Mouse (Mus musculus) liver, adult 2 months (tissue): ENCODE data around the gene Lrrc3c.

Source experiments
- CTCF ChIP-seq: fragments of 200-500 bp; IDR thresholded peaks from 2 replicates; pipeline ENCODE4 v1.5.1; 2011; ENCODE audit warnings: low read depth, low read length, control low read depth
- POLR2A ChIP-seq: fragments of 200-500 bp; IDR thresholded peaks from 2 replicates; pipeline ENCODE4 v1.6.1; 2011; ENCODE audit warnings: low read length, control low read depth; ENCODE audit not compliant: insufficient read depth; ENCODE audit errors: extremely low read depth

- TF ChIP-seq CTCF (no peak), POLR2A (no peak)
Measured at GRCm38 (mm10) chr11:98563921-98564414, 34.1 kb upstream of the Lrrc3c start.
